Mouse (Mus musculus) mouse embryonic stem cell (cell line): ENCODE measurements around the gene Nars2.

Source experiments
- in situ Hi-C, 2 experiments: fragments of 300-500 bp; cut with MboI; formaldehyde crosslinking; loops; 1 replicate in 1 of 2; 3 replicates in 1 of 2; pipeline ENCODE4 v1.14.3; 2019 to 2020; ENCODE audit warnings: low sequenced_read_pairs in 2 of 2, low pct_unique_long_range_greater_than_20kb in 1 of 2, mixed read lengths in 1 of 2; ENCODE audit not compliant: unreplicated experiment in 1 of 2

Gene Nars2

DNA sequence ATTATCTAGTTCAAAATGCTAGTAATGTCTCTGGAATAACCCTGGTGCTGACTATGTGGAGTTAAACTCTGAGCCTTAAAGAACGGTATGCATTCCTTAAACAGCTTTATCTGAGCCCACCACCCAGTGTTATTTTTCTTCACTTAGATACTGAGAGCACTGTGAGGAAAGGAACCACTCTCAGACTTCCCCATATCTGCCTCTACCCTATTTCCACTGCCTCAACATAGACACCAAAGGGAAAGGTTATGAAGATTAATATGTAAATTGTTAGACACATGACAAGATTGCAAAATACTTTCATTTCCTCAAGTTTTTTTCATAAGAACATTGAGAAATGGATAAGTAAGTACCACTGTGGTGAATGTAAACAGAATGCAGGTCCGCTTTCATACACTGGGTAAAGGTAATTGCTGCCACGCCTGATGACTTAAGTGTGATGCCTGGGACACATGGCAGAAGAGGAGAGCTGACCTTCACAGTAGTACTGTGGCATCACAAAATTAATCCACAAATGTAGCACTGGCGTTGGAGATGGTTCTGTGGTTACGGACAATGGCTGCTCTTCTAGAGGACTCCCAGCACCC is 75.6 kb downstream of the Nars2 start:
- in situ Hi-C loops, result no loop called here

DNA sequence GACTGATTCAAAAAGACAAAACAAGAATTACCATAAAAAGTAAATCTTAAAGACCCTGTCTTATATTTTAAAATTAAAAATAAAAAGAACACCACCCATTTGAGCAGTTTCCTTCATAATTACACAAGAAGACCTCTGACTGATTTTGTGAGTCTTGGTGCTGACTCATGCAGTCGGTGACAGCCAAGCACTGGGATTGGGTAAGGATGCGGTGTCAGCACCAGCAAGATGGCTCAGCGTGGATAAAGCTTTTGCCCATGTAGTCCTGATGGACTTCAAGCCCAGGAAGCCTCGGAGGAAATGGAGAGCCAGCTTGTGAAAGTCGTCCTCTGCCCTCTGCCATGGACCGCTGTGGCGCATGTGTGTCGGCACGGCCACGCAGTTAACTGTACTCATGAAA is 77.8 kb downstream of the Nars2 start:
- in situ Hi-C loops, result no loop called here

DNA sequence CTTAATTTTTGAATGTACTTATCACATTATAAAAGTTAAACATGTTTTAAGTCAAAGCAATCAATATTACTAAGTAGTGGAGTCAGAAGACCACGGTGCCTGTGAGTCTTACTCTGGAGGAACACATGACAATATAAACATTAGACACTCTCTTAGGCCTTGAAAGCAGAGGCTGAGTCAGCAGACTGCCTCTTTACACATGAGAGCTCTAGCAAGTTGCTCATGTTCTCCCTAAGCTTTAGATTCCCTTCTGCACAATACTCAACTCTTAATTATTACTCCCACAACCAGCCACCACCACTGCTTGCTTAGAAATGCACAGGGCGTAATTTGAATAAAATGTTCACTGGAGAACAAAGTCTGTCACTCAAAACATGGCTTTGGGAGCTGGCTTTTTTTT is 81.1 kb downstream of the Nars2 start:
- in situ Hi-C loops, result no loop called here

DNA sequence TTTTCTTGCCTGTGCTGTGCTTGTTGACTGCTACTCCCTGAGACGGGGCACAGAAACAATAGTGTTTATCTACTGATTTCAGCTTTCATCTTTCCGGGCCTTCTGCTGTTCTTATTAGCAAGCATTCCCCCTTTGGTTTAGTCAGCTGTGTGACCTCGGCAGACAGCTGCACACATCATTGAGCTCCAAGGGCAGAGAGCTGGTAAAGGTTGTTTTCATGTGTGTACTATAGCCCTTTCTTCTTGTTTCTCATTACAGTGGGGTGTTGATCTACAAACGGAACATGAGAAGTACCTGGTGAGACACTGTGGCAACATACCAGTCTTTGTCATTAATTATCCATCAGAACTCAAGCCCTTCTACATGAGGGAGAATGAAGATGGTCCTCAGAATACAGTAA is 88.3 kb downstream of the Nars2 start:
- in situ Hi-C loops, result no loop called here

DNA sequence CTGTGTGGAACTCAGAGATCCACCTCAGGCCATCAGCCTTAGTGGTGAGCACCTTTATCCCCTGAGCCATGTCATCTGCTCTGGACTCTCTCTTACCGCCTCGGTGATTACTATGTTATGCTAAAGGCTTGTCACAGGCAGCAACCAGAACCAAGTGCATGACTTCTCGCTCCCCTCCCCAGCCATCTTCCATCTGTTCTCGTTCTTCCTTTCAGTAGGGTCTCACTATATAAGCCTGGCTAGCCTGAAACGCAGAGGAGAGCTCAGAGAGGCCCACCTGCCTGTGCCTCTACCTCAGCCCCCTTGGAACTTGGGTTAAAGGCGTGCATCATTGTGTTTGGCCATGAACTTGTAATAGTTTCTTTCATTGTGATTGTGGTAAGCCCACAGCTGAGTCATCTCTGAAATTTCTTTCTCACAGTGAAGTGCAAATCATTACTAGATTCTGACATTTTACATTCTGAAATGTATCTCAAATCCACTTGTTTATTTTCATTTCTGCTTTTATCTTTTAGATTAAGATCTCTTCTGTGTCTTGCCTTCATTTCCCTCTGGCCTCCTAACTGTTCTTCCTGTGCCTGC is 90.7 kb downstream of the Nars2 start:
- in situ Hi-C loops, result no loop called here

DNA sequence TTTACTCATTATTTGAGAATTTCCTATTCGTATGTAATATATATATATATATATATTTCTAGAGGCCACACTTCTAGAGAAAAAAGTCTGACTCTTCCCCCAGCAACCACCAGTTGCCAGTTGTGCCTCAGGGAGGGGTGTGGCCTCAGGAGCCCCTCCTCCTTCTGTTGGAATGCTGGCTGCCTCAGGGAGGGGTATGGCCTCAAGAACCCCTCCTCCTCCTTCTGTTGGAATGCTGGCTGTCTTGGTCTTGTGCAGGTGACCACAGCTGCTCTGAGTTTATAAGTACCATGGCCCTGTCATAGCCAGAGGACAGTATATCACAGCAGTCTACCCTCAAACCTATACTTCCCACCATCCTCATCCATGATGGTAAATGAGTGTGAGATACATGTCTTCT is 91.7 kb downstream of the Nars2 start:
- in situ Hi-C loops, result no loop called here

DNA sequence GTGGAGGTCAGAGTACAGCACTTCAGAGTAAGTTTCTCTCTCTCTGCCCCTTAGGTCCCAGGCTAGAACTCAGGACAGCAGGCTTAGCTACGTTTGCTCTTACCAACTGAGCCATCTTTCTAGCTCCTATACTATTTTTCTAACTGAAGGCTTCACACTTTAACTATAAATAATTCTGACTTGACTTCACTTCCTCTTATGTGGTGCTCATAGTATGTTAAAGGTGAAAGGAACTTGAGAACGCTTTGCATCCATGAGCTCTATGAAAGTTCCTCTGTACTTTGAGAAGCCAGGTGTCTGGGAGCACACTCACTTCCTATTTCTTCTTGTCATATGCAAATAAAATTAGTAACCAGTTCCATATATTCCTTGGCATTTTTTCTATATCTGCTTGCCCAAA is 109.7 kb downstream of the Nars2 start:
- in situ Hi-C loops, result no loop called here

DNA sequence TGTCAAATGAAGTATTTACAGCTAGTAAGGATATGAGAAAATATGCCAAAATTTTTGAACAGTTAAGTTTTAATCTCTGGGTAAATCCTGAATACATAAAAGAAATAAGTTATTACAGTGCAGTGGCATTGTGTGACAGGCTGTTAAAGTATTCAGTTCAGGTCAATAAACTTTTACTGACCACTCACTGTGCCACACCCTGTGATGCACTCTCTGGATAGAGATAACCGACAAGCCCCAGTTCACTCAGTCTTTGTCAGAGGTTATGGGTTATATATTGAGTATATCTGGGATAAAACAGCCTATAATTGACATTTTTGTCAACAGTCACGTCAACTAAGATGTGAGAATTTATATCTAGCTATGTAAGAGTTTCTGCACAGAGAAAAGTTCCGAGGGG is 120.2 kb downstream of the Nars2 start:
- in situ Hi-C loops, result no loop called here

DNA sequence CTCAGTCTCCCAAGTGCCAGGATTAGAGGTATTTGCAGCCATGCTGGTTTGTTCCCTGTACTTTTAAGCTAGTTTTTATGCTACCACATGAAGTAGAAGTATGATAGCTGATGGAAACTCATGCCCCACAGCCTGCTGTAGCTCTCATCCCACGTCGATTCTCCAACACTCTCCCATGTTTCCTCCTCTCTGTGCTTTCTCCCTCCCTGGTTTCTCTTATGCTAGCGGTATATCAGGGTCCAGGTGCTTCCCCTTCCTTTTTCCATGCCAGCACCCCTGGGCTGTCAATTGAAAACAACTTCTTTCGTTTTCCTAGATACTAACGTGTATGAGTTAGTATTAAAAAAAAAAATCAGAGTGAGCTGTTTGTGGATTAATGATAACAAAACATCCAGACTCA is 120.8 kb downstream of the Nars2 start:
- in situ Hi-C loops, result no loop called here

DNA sequence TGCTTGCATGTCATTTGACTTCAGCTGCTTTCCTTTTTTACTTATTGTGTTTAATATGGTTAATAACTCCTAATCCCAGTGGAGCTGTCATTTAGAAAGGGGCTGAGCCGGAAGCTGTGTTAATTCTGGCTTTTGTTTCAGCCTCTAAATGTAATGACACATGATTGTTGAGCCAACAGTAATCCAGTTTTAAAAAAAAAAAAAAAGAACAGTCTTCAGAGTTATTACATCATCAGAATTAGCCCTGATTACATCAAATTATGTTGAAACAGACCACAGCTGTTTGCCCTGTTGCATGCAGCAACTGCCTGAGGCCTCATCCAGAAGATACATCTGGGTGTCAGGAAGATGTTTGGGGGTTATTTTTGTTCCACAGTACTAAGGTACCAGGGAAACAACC is 123.7 kb downstream of the Nars2 start:
- in situ Hi-C loops, result no loop called here

DNA sequence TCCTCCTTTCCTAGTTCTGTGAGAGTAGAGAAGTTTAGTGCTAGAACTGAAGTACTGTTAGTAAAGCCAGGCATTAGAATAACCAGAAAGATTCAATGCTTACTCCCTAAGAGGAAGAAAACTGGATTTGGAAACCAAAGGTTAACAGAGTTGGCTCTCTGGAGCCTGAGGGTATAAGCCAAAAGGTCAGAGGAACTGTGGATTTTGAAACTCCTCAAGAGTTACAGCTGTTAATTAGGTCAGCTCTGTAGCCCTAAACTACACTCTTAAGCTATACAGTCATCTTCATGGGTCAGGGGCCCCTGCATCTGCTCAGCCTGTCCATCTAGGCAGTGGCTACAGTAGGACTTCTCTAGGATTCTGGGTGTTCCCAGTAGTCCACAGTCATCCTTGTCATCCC is 125.7 kb downstream of the Nars2 start:
- in situ Hi-C loops, result no loop called here

DNA sequence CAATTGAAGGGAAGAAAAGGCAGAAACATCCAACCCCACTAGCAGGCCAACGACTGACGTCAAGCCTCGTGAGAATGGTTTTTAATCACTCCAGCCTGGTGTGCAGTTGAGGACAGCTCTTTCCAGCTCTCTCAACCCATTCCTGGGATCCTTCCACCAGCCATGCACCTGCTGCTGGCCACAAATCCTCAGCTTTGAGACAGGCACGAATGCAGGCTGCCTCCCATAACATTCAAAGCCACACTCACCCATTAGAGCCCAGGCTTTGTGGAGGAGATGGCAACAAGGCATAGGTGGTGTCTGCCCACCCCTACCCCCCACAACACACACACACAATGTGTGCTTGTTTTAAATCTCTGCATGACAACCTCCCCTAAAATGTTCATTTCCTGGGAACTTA is 127.4 kb downstream of the Nars2 start:
- in situ Hi-C loops, result no loop called here

DNA sequence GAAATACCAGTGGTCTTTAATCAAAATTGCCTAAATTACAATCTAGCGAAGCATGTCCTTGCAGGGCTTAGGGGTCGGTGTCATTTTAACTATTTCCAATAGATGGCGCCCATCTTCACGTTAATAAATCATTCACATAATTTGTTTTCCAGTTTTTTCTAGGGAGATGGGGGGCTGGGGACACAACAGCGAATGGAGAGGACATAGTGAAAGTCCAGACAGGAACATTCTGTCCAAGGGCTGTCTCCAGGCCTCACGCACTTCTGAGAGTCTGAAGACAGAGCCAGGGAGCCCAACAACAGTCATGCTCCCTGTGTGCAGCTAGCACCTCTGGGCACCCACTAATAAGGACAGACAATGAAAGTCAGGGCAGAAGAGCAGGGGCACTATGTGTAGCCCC is 127.8 kb downstream of the Nars2 start:
- in situ Hi-C loops, result no loop called here

DNA sequence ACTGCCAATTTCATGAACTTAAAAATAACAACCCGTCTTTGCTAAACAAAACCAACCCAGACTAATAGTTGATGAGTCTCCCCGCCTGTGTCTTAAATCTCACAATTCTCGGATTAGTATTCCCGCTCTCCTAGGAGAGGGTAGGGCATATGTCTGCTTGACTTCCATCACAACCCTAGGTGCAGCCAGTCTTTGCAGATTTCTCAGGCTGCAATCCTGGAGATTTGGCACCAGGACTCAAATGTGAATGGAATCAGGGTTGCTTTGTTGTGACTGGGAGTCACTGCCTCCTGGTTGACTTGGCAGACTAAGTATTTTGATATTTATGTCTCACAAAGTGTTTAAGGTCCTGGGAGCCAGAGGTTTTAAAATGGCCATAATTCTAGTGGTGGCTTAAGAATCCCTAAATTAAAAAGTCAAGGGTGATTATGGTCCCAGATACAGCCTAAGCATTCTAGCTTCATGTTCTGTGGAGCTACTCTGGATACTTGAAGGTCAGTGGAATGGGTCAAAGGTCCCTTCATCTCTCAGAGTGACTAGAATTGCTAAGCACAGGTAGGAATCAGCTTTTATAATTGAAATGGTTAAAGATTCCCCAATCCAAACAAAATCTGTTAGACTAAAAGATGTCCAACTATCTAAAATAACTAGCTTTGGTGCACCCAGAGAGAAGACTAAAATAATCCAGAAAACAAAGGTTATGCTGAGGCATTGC is 128.5 kb downstream of the Nars2 start:
- in situ Hi-C loops, result loop anchor here (10.0 kb wide), 2 partner anchors 105 to 225 kb away; no protein-coding TSS in a partner anchor

DNA sequence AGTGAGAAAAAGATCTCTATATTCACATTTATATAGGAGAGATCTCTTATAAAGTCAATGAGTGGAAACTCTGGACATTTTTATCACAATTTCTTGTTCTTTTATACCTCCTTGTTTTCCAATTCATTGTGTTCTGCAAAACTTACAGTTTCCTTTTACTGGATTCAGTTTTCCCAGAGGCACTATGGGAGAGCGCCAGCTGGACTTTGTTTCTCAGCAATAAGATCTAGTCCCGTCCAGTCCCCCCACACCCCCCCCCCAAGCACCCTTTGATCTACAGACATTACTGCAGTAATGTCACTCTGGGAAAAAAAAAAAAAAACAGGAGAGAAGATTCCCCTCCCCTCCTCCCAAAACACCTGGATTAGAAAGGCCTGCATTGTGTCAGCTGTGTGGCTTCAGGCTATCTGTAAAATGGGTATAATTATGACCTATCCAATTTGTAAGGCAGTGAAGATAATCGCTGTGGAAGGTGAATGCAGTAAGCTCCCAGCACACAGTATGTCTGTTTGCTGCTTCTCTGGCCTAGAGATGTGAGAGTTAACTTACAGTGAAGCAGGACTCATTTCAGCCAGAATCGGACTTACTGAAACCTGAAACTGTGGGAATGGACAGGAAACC is 129.4 kb downstream of the Nars2 start:
- in situ Hi-C loops, result loop anchor here (10.0 kb wide), 2 partner anchors 106 to 224 kb away; no protein-coding TSS in a partner anchor

DNA sequence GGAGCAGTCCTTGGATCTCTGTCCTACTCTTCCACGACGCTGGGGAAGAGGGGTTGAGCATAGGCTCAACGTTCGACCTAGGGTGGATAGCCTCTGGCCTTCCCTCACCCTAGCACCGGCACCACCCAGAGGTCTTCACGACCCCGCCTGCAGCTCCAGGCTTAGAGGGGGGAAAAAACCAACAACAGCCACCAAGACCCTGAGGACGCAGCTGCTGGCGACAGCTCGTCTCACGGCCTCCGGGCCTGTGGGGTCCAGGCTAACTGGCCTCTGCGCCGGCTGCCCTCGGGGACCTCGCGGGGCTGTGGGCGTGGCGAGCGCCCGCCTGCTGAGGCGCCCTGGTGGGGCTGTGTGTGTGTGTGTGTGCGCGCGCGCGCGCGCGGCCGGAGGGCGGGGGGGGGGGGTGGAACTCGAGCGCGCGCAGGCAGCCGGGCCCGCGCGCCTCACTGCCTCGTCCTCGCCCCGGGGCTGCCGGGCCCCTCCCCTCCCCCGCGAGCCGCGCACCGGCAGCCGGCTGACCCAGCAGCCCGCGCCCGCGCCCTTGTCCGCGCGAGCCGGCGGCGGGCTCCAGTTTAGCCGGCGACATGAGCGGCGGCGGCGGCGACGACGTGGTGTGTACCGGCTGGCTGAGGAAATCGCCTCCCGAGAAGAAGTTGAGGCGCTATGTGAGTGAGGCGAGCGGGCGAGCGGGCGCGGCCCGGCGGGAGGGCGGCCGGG is 130.1 kb downstream of the Nars2 start, which contains the start of gene Gab2:
Gene Gab2 (plus strand): TSS at position 345 of the 717 bp plus-strand sequence.
- in situ Hi-C loops, result loop anchor here (10.0 kb wide), 2 partner anchors 107 to 223 kb away; no protein-coding TSS in a partner anchor

DNA sequence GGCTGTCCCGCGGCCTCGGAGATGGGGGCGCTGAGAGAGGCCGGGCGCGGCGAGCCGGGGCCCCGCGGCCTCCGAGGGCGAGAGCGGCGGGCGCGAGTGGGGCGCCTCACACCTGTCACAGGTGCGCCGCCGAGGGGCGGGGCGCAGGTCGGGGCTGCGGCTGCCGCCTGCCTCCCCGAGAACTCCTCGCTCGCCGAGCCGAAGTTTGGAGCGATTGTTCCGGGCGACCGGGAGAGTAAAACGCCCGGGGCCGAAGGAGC is 130.6 kb downstream of the Nars2 start:
- in situ Hi-C loops, result loop anchor here (10.0 kb wide), 2 partner anchors 107 to 223 kb away; no protein-coding TSS in a partner anchor

DNA sequence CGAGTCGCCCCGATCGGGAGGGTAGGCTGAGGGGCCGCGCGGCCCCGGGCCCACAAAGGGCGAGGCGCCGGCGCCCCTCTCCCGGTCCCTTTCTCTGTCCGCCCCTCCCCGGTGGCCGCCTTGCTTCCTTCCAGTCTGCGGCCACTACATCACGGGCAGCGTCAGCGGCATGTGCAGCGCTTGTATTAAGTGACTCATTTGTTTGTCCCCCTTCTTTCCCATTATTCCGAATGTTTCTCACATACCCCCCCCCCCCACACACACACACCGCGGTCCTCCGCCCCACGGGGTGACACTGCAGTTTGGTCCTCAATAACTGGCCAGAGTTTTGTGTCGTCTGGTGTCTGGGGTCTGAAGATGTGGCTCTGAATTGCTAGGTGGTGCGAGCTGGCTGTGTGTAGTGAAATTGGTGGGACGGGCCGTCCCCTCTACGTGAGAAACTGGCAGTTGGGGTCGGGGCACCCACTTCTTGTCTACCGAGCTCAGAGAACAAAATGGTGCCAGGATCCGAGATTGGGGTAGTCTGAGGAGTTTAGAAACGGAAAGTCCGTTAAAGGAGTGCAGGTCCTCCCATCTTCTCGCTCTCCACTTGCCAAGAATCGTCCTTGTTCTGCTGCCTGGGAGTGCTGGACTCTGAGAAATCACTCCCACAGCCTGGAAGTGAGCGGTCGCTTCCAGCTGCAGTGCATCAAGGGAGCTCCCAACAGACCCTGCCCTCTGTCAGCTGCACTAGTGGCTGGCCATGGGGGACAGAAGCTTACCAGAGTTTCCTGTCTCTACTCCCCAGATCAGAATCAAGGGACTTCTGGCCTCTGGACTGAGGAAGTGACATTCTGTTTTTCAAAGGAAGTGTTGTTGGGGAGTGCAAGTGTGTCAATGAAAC is 131.2 kb downstream of the Nars2 start:
- in situ Hi-C loops, result loop anchor here (10.0 kb wide), 2 partner anchors 108 to 222 kb away; no protein-coding TSS in a partner anchor
